8 mouse cellular contexts compared by ENCODE assay signal in the genomic region with DNA sequence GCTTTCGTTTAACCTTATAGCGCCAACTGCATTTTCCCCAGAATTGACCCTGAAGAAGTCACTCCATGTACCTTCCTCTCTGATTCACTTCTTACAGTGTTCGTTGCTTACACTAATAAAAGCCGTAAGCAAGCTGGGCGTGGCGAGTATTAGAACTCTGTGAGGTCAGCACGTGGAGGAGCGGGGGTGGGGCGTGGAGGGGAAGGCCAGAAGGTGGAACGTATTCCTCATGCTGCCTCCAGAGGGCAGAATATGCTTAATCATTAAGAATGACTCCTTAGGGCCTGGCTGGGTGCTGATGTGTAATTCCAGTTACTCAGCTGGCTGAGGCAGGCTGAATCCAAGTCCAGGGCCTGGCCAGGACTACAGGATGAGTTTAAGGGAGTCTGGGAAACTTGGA.
DNase-seq lines count a peak whose midpoint lies in the region; ATAC-seq lines count a peak whose summit lies in the region.

No protein-coding gene starts in this region.

- peak; percentile 64; the same call in 1 of the 2 replicates for ATAC-seq in frontal cortex, adult (ENCODE audit: low TSS enrichment)
- ATAC-seq in erythroblast, adult 5-6 weeks (replicated peaks; ENCODE audit: low FRiP score, poor library complexity, severe bottlenecking), result peak; percentile 82

- peaks cover 4% of the 10 kb centered on the region; the same call in 1 of the 2 replicates for H3K4me1 ChIP-seq in megakaryocyte, embryonic 14.5 days

- H3K9me3 ChIP-seq in megakaryocyte, embryonic 14.5 days, result no peaks in the 10 kb centered on the region

- H3K36me3 ChIP-seq in megakaryocyte, embryonic 14.5 days (replicated peaks; ENCODE audit: low read length), result no peaks in the 10 kb centered on the region

- no peak for DNase-seq in frontal cortex, postnatal 25 days (ENCODE audit: low spot score in 2 of 2)
- DNase-seq in brain, adult 2 months (ENCODE audit: low read depth, low spot score), result peak; percentile 78
- DNase-seq in heart, postnatal 14 days, result peak; percentile 46 to 66
- DNase-seq in kidney, postnatal 4 days, result peak; percentile 77 to 86
- DNase-seq in right cerebral cortex, postnatal 14 days, result peak; percentile 34

- intact Hi-C loops in heart, postnatal 14 days (cut with DNase I), result loop anchor here (2.0 to 5.0 kb wide), 2 partner anchors 109 to 313 kb away; partner anchors contain the start of gene Pcp4

- H3K27me3 ChIP-seq in megakaryocyte, embryonic 14.5 days (replicated peaks), result peaks cover 22% of the 10 kb centered on the region

- H3K4me3 ChIP-seq in megakaryocyte, embryonic 14.5 days (replicated peaks), result peak overlapping the region; percentile 81

Comparison
In these comparisons a context has a peak if more than half of its experiments do, and no peak if none do; other contexts are left out.
1. DNase-seq: peak in brain, adult 2 months (single experiment), heart, postnatal 14 days (2 of 2), kidney, postnatal 4 days (2 of 2) and right cerebral cortex, postnatal 14 days (single experiment); none in frontal cortex, postnatal 25 days (0 of 2).